21 mouse cellular contexts compared by ENCODE assay signal in the genomic region with DNA sequence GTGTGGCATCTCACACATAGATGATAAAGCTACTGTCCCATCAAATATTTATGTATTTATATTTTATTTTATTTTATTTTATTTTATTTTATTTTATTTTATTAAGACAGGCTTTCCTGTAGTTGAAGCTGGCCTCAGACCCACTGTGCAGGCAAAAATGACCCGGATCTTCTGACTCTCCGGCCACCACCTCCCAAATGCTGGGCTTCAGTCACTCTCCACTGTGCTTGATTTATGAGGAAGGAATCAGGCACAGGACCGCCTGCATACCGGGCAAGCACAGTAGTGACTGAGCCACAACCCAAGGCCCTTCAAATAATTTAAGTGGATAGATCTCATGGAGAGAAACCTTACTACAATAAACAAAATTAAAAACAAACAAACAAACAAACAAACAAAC.
DNase-seq lines count a peak whose midpoint lies in the region; ATAC-seq and TF ChIP-seq lines count a peak whose summit lies in the region.
"Had no signal": no experiment of that assay in that cellular context is flagged by ENCODE, and none has a peak within 500 bp of the region (broad histone marks: within the 10 kb centered on the region; RNA-seq: fewer than 3 reads in every experiment).

No protein-coding gene starts in this region.

- intact Hi-C loops in heart, postnatal 36 days (cut with DNase I), result no loop called here

- no peak for TF ChIP-seq CTCF in kidney, postnatal 0 days (IDR thresholded peaks at IDR 0.05; ENCODE audit: low read depth)

- no peak overlapping the region for H3K4me2 ChIP-seq in kidney, embryonic 14.5 days (replicated peaks; ENCODE audit: low read depth, low read length)
- H3K4me2 ChIP-seq in kidney, postnatal 0 days (ENCODE audit: low read length), result no peak overlapping the region

- DNase-seq in heart, adult 11 months, result peak; percentile 62
- no peak for DNase-seq in heart, postnatal 36 days
- DNase-seq in kidney, postnatal 4 days, result no peak
- DNase-seq in kidney, postnatal 0 days (ENCODE audit: low spot score), result no peak
- DNase-seq in kidney, adult 9 months, result no peak
- DNase-seq: adrenal gland, adult 2 months; adrenal gland, adult 8-10 months; adrenal gland, postnatal 10 days; adrenal gland, postnatal 14 days; adrenal gland, postnatal 25 days; adrenal gland, postnatal 36 days; B cell, adult 2 months; cerebellum, adult 11 months; cerebellum, adult 11-12 months; cerebellum, adult 18-20 months had no signal

- 0 out of 2 replicates have a peak, but pooled peaks have one; percentile 49 for ATAC-seq in kidney, embryonic 14.5 days (ENCODE audit: low FRiP score, low TSS enrichment)
- ATAC-seq in kidney, postnatal 0 days (replicated peaks; ENCODE audit: low FRiP score, low read depth), result 0 out of 2 replicates have a peak, but pooled peaks have one; percentile 21
- ATAC-seq: activated CD4-positive, CD25-positive, alpha-beta regulatory T cell, adult 4 months; CD4-positive, CD25-positive, alpha-beta regulatory T cell, adult 4 months; Patski had no signal

- H3K27me3 ChIP-seq in kidney, embryonic 14.5 days (ENCODE audit: control insufficient read depth, insufficient read depth, low read length), result no peaks in the 10 kb centered on the region
- H3K27me3 ChIP-seq in kidney, postnatal 0 days (ENCODE audit: insufficient read depth, low read length), result no peaks in the 10 kb centered on the region
- H3K27me3 ChIP-seq: CH12.LX, Patski had no signal

- no peak overlapping the region for H3K4me3 ChIP-seq in kidney, embryonic 14.5 days (ENCODE audit: low read length)
- no peak overlapping the region for H3K4me3 ChIP-seq in kidney, postnatal 0 days (replicated peaks; ENCODE audit: low read depth, low read length)

- no peaks in the 10 kb centered on the region for H3K9me3 ChIP-seq in kidney, embryonic 14.5 days (ENCODE audit: control insufficient read depth, low read length)
- H3K9me3 ChIP-seq in kidney, postnatal 0 days (replicated peaks; ENCODE audit: low read length), result no peaks in the 10 kb centered on the region

- no peaks in the 10 kb centered on the region for H3K36me3 ChIP-seq in kidney, embryonic 14.5 days (ENCODE audit: control insufficient read depth, insufficient read depth, low read length)
- H3K36me3 ChIP-seq in kidney, postnatal 0 days (ENCODE audit: insufficient read depth, low read length), result no peaks in the 10 kb centered on the region
- H3K36me3 ChIP-seq: G1E had no signal

- 26% methylated on average over 4 of the region's 4 CpGs for WGBS in kidney, embryonic 14.5 days
- 33% methylated on average over 4 of the region's 4 CpGs for WGBS in kidney, postnatal 0 days

- no peak overlapping the region for H3K9ac ChIP-seq in kidney, embryonic 14.5 days (ENCODE audit: low read depth, low read length)
- no peak overlapping the region for H3K9ac ChIP-seq in kidney, postnatal 0 days (ENCODE audit: low read depth, low read length)

- H3K27ac ChIP-seq in kidney, embryonic 14.5 days (ENCODE audit: low read depth, low read length), result no peak overlapping the region
- H3K27ac ChIP-seq in kidney, postnatal 0 days, result no peak overlapping the region

- no peaks in the 10 kb centered on the region for H3K4me1 ChIP-seq in kidney, embryonic 14.5 days (ENCODE audit: control insufficient read depth, insufficient read depth, low read length)
- H3K4me1 ChIP-seq in kidney, postnatal 0 days (replicated peaks; ENCODE audit: insufficient read depth, low read length), result no peaks in the 10 kb centered on the region
